Mouse (Mus musculus): ENCODE results near the gene Insrr.
"Not testable (repeated sequence)": the region's sequence is repeated elsewhere in the genome, so short reads cannot be mapped to it uniquely, and the experiment has no call there.

The Insrr gene

GRCm38 (mm10) chr3:87838622-87839021, 41.9 kb downstream of the Insrr start:
- DNase-seq: peak; percentile 71 to 79

GRCm38 (mm10) chr3:87840858-87841257, 44.1 kb downstream of the Insrr start:
- DNase-seq: no peak

GRCm38 (mm10) chr3:87844981-87845380, 48.2 kb downstream of the Insrr start:
- DNase-seq: no peak

DNA sequence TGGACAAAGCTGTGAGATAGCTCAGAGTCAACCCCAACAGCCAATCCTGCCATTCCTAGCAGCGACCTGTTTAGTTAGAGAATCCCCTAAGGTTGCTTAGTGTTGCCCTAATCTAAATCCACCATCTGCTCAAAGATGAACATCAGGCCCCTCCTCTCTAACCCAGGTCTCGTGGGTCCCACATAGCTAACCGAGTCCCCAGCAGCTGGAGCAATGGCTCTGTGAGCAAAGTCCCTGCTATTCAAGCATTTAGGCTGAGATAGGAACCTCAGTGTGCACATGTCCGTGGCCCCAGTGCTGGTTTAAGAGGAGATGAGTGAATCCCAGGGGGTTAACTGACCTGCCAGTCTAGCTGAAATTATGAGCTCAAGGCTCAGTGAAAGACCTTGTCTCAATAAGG, 49.4 kb downstream of the Insrr start:
- DNase-seq: peak; percentile 41 to 46

DNA sequence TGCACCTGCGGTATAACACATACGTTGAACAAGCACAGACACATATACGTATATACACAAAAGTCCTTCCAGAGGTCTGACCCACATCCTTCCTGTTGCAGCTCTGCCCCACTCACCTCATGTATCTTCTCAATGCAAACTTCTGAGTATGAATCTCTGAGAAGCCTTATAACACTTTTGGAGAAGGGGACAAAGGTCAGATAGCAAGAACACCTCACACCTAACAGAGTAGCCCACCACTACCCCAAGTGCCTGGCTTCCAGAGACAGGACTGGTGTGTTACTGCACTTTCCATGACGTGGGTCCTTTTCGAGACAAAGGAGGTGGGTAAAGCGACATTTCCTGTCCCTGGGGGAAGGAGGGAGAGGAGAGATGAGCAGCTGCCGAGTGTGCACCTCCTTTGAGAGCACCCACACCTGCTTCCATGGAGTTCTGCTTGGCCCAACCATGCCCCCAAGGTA, 49.9 kb downstream of the Insrr start, which contains the start of gene Sh2d2a:
Gene Sh2d2a, plus strand, starts transcription at position 106 of the 461 bp plus-strand sequence.
- peak; percentile 78 to 83 for DNase-seq

DNA sequence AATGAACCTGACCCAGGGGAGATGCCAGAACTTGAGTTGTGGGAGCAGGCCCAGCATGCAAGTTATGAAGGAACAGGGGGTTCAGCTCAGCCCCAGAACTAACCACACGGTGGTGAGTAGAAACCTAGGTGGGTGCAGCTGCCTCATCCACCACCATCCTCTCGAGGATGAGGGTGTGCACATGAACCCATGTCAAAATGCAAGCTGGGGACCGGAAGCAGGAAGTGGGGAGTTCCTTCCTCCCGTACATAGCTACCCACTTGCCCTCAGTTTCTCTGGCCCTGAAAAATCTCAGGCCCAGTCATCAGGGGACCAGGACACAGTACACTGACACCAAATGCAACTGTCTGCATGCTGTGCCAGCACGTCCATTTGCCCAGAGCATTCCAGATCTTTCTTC, 50.9 kb downstream of the Insrr start:
- DNase-seq: peak; percentile 77 to 86

DNA sequence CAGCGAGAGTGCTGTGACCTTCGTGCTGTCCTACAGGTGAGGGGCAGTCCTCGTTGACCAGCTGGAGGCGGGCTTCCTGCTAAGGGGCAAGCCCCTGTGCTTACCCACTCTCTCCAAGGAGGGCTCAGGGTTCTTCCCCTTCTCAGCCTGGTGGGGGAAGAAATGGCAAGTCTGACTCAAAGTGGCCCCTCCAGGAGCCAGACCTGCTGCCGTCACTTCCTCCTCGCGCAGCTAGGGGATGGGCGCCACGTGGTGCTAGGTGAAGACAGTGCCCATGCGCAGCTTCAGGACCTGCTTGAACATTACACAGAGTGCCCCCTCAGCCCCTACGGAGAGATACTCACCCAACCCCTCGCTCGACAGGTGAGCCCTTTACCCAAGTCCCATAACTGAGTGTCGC, 52.4 kb downstream of the Insrr start:
- DNase-seq: peak in 1 of 2 experiments; percentile 33

- DNase-seq: peak in 1 of 2 experiments; percentile 14
Observed at GRCm38 (mm10) chr3:87854795-87855568, 58.2 kb downstream of the Insrr start.

GRCm38 (mm10) chr3:87855936-87856335, 59.2 kb downstream of the Insrr start:
- DNase-seq: no peak

GRCm38 (mm10) chr3:87857666-87858065, 60.9 kb downstream of the Insrr start:
- no peak for DNase-seq

DNA sequence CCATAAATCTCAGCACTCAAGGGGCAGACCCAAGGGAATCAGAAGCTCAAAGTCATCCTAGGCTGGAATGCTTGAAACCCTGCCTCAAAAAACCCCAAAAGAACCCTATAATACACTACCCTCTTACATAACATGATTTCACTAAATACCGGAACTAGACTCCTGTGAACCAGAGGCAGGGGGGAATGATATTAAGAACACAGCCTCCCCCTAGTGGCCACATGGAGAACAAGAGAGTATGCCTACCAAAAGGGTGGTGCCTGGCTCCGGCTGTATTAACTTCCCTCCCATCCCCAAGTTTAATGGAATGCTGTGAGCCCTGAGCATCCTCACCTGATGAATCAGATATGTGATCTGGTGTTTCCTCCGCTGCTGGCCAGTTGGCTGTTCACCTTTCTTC, 63.1 kb downstream of the Insrr start:
- DNase-seq: peak; percentile 53 to 57

- DNase-seq: not testable (repeated sequence)
Observed at GRCm38 (mm10) chr3:87864111-87864510, 67.4 kb downstream of the Insrr start.

Measured in thymus, postnatal 36 days (tissue).